7 mouse cellular contexts compared by ENCODE assay signal in genomic region chrX:20688615-20689014, GRCm38 (mm10). TPM values are rescaled to one million over a fixed set of nuclear protein-coding genes. Genes with fewer than 3 reads are reported as not detected.
A peak's percentile ranks its signal among the peaks of the same experiment; 100 is the strongest.
DNase-seq lines count a peak whose midpoint lies in the region; ATAC-seq and TF ChIP-seq lines count a peak whose summit lies in the region.

No protein-coding gene starts in this region.

- peak overlapping the region; percentile 70 for H3K4me3 ChIP-seq in intestine, embryonic 16.5 days (ENCODE audit: low read length)
- H3K4me3 ChIP-seq in midbrain, embryonic 10.5 days: peak overlapping the region; percentile 68
- H3K4me3 ChIP-seq in small intestine, adult 2 months (ENCODE audit: low read depth, low read length): peak overlapping the region; percentile 76

- TF ChIP-seq CTCF in small intestine, adult 2 months (IDR thresholded peaks at IDR 0.05; ENCODE audit: extremely low read depth, insufficient read length, insufficient replicate concordance, low read depth, low read length): no peak

- peak; percentile 78 for DNase-seq in adrenal gland, postnatal 14 days
- DNase-seq in embryo, embryonic 11.5 days (ENCODE audit: low read depth, low spot score): peak; percentile 35
- peak; percentile 38 to 40 for DNase-seq in gastrocnemius, postnatal 36 days
- DNase-seq in left cerebral cortex, postnatal 36 days (ENCODE audit: low spot score in 2 of 2): peak; percentile 25 to 29
- DNase-seq in midbrain, embryonic 10.5 days (ENCODE audit: low spot score): peak; percentile 68

- TF ChIP-seq POLR2A in small intestine, adult 2 months (IDR thresholded peaks at IDR 0.05; ENCODE audit: low read depth, low read length): no peak

- H3K9me3 ChIP-seq in intestine, embryonic 16.5 days (ENCODE audit: control insufficient read depth, low read length): no peaks in the 10 kb centered on the region
- peaks cover 3% of the 10 kb centered on the region; the same call in 1 of the 2 replicates for H3K9me3 ChIP-seq in midbrain, embryonic 10.5 days (replicated peaks)

- H3K27ac ChIP-seq in intestine, embryonic 16.5 days (ENCODE audit: low read length): peak overlapping the region; percentile 94
- peak overlapping the region; percentile 94 for H3K27ac ChIP-seq in midbrain, embryonic 10.5 days (replicated peaks)
- H3K27ac ChIP-seq in small intestine, adult 2 months (ENCODE audit: insufficient read depth, low read depth, low read length): peak overlapping the region; percentile 74

- no peaks in the 10 kb centered on the region for H3K4me1 ChIP-seq in intestine, embryonic 16.5 days (ENCODE audit: control insufficient read depth, insufficient read depth, low read length)
- peaks cover 18% of the 10 kb centered on the region for H3K4me1 ChIP-seq in midbrain, embryonic 10.5 days
- 0 out of 2 replicates have a peak, but pooled peaks cover 4% of the 10 kb centered on the region for H3K4me1 ChIP-seq in small intestine, adult 2 months (ENCODE audit: control insufficient read depth, insufficient read depth, insufficient read length, low read length)

- H3K9ac ChIP-seq in intestine, embryonic 16.5 days (ENCODE audit: low read depth, low read length): peak overlapping the region; percentile 84

- H3K27me3 ChIP-seq in intestine, embryonic 16.5 days (replicated peaks; ENCODE audit: control insufficient read depth, insufficient read depth, low read length): no peaks in the 10 kb centered on the region
- no peaks in the 10 kb centered on the region for H3K27me3 ChIP-seq in midbrain, embryonic 10.5 days (ENCODE audit: low read depth, poor library complexity, severe bottlenecking)
- H3K27me3 ChIP-seq in small intestine, adult 2 months (ENCODE audit: control insufficient read depth, insufficient read depth, low read length): no peaks in the 10 kb centered on the region

- H3K4me2 ChIP-seq in intestine, embryonic 16.5 days (ENCODE audit: low read depth, low read length): peak overlapping the region; percentile 70

- no peaks in the 10 kb centered on the region for H3K36me3 ChIP-seq in intestine, embryonic 16.5 days (ENCODE audit: control insufficient read depth, insufficient read depth, low read length)
- peaks cover 27% of the 10 kb centered on the region for H3K36me3 ChIP-seq in midbrain, embryonic 10.5 days
- peaks cover 12% of the 10 kb centered on the region for H3K36me3 ChIP-seq in small intestine, adult 2 months (ENCODE audit: control insufficient read depth, insufficient read depth, low read length)

- 14% methylated on average over 21 of the region's 35 CpGs for WGBS in intestine, embryonic 16.5 days
- 18% methylated on average over 33 of the region's 35 CpGs for WGBS in midbrain, embryonic 10.5 days
- 24% methylated on average over 33 of the region's 35 CpGs for WGBS in small intestine, adult 2 months

- intact Hi-C loops in gastrocnemius, postnatal 36 days (cut with DNase I): no loop called here
- intact Hi-C loops in left cerebral cortex, postnatal 36 days (cut with DNase I): no loop called here

- ATAC-seq in intestine, embryonic 16.5 days: peak; percentile 41

RNA-seq across cellular contexts. Expression of gene Cdk16, which starts 0.9 kb away (rescaled TPM):
- 164 and 183 TPM in 2 replicates for total RNA-seq in adrenal gland, postnatal 14 days (2021)
- total RNA-seq in gastrocnemius, postnatal 36 days (2021): 100 to 1,000 TPM; 112 to 126 TPM
- 83.0 and 89.0 TPM in 2 replicates for polyA plus RNA-seq in intestine, embryonic 16.5 days (2015; fragmentation: Nextera tagmentation; extraction: Ambion mirVana)
- 100 to 1,000 TPM; 265 to 299 TPM for total RNA-seq in left cerebral cortex, postnatal 36 days (2021)
- polyA plus RNA-seq in midbrain, embryonic 10.5 days (2016; fragmentation: Nextera tagmentation; extraction: Ambion mirVana): 117 and 129 TPM in 2 replicates
- 81.2 and 137 TPM in 2 replicates for polyA plus RNA-seq in small intestine, adult 2 months (2012; rRNA removed)

RNA-seq across cellular contexts. Expression of gene Usp11, which starts 15.1 kb away (rescaled TPM):
- total RNA-seq in adrenal gland, postnatal 14 days (2021): 23.2 and 24.3 TPM in 2 replicates
- 1 to 10 TPM; 1.1 to 1.9 TPM for total RNA-seq in gastrocnemius, postnatal 36 days (2021)
- polyA plus RNA-seq in intestine, embryonic 16.5 days (2015; fragmentation: Nextera tagmentation; extraction: Ambion mirVana): 25.6 and 27.6 TPM in 2 replicates
- 100 to 1,000 TPM; 100 to 114 TPM for total RNA-seq in left cerebral cortex, postnatal 36 days (2021)
- 66.8 and 80.9 TPM in 2 replicates for polyA plus RNA-seq in midbrain, embryonic 10.5 days (2016; fragmentation: Nextera tagmentation; extraction: Ambion mirVana)
- polyA plus RNA-seq in small intestine, adult 2 months (2012; rRNA removed): 1.6 and 3.3 TPM in 2 replicates

RNA-seq across cellular contexts. Expression of gene Uba1, which starts 30.5 kb away (rescaled TPM):
- total RNA-seq in adrenal gland, postnatal 14 days (2021): 320 and 338 TPM in 2 replicates
- total RNA-seq in gastrocnemius, postnatal 36 days (2021): 100 to 1,000 TPM; 130 to 151 TPM
- polyA plus RNA-seq in intestine, embryonic 16.5 days (2015; fragmentation: Nextera tagmentation; extraction: Ambion mirVana): 185 and 187 TPM in 2 replicates
- 100 to 1,000 TPM; 334 to 347 TPM for total RNA-seq in left cerebral cortex, postnatal 36 days (2021)
- 261 and 308 TPM in 2 replicates for polyA plus RNA-seq in midbrain, embryonic 10.5 days (2016; fragmentation: Nextera tagmentation; extraction: Ambion mirVana)
- 132 and 255 TPM in 2 replicates for polyA plus RNA-seq in small intestine, adult 2 months (2012; rRNA removed)

Comparison
In these comparisons a context has a peak if more than half of its experiments do, and no peak if none do; other contexts are left out.
1. Peak in every context shown above with its lines: DNase-seq, ATAC-seq, H3K4me3 ChIP-seq and H3K27ac ChIP-seq.
2. DNase-seq: peak in every context shown above with its lines; median percentile 78 in adrenal gland, postnatal 14 days; 68 in midbrain, embryonic 10.5 days; 39 in gastrocnemius, postnatal 36 days; 35 in embryo, embryonic 11.5 days; 27 in left cerebral cortex, postnatal 36 days.